Mouse (Mus musculus) bone marrow, adult 2 months (tissue): ENCODE measurements around the gene Ccl1.

Source experiments
- CTCF ChIP-seq: fragments of 200-500 bp; IDR thresholded peaks from 2 replicates; pipeline ENCODE4 v1.5.1; 2011; ENCODE audit warnings: low read length, control low read depth; ENCODE audit not compliant: control insufficient read depth, insufficient read depth
- POLR2A ChIP-seq: fragments of 200-500 bp; IDR thresholded peaks from 2 replicates; pipeline ENCODE4 v1.6.1; 2011; ENCODE audit warnings: low read depth, mild to moderate bottlenecking, control low read depth, low read length, borderline replicate concordance; ENCODE audit not compliant: control insufficient read depth

- TF ChIP-seq CTCF, result no peak
- TF ChIP-seq POLR2A, result no peak
These were observed 31.2 kb downstream of the Ccl1 start for GRCm38 (mm10) chr11:82274149-82274812.
